In genomic region chr8:122259351-122259750, GRCm38 (mm10) we compare ENCODE assay signal across 9 mouse cellular contexts. TPM values are rescaled to one million over a fixed set of nuclear protein-coding genes. Genes with fewer than 3 reads are reported as not detected.
DNase-seq lines count a peak whose midpoint lies in the region; ATAC-seq and TF ChIP-seq lines count a peak whose summit lies in the region.
"Had no signal": no experiment of that assay in that cellular context is flagged by ENCODE, and none has a peak within 500 bp of the region (broad histone marks: within the 10 kb centered on the region; RNA-seq: fewer than 3 reads in every experiment).

No protein-coding gene starts in this region.

- ATAC-seq in midbrain, embryonic 11.5 days (ENCODE audit: low FRiP score) = 0 out of 2 replicates have a peak, but pooled peaks have one; percentile 24
- ATAC-seq in midbrain, embryonic 16.5 days = no peak
- no peak for ATAC-seq in forebrain, embryonic 13.5 days
- peak; percentile 47 for ATAC-seq in intestine, embryonic 16.5 days
- 0 out of 2 replicates have a peak, but pooled peaks have one; percentile 21 for ATAC-seq in liver, embryonic 15.5 days (ENCODE audit: insufficient read depth)
- ATAC-seq in inflammation-experienced regulatory T-cells, adult 6 months = no peak

- no peaks in the 10 kb centered on the region for H3K9me3 ChIP-seq in midbrain, embryonic 11.5 days (ENCODE audit: control insufficient read depth, low read length)
- no peaks in the 10 kb centered on the region for H3K9me3 ChIP-seq in midbrain, embryonic 16.5 days (replicated peaks; ENCODE audit: control insufficient read depth, low read length, poor library complexity, severe bottlenecking)
- no peaks in the 10 kb centered on the region for H3K9me3 ChIP-seq in forebrain, embryonic 13.5 days (replicated peaks)
- no peaks in the 10 kb centered on the region for H3K9me3 ChIP-seq in intestine, embryonic 16.5 days (ENCODE audit: control insufficient read depth, low read length)
- no peaks in the 10 kb centered on the region for H3K9me3 ChIP-seq in liver, embryonic 15.5 days (replicated peaks)
- H3K9me3 ChIP-seq: lung, embryonic 15.5 days had no signal

- no peak overlapping the region for H3K27ac ChIP-seq in midbrain, embryonic 11.5 days (ENCODE audit: low read depth, low read length)
- no peak overlapping the region for H3K27ac ChIP-seq in midbrain, embryonic 16.5 days (ENCODE audit: low read length)
- no peak overlapping the region for H3K27ac ChIP-seq in bone marrow macrophage, adult 2 months (ENCODE audit: insufficient read depth, low read depth, low read length)
- H3K27ac ChIP-seq in forebrain, embryonic 13.5 days = no peak overlapping the region
- no peak overlapping the region for H3K27ac ChIP-seq in intestine, embryonic 16.5 days (ENCODE audit: low read length)
- no peak overlapping the region for H3K27ac ChIP-seq in liver, embryonic 15.5 days (replicated peaks)
- H3K27ac ChIP-seq: lung, embryonic 15.5 days had no signal

- peak; percentile 98 for TF ChIP-seq CTCF in bone marrow macrophage, adult 2 months (IDR thresholded peaks at IDR 0.05; ENCODE audit: low read depth, low read length)

- no peak overlapping the region for H3K4me3 ChIP-seq in midbrain, embryonic 11.5 days (ENCODE audit: low read depth, low read length)
- no peak overlapping the region for H3K4me3 ChIP-seq in midbrain, embryonic 16.5 days (ENCODE audit: low read depth, low read length)
- H3K4me3 ChIP-seq in bone marrow macrophage, adult 2 months (ENCODE audit: insufficient read depth, low read length) = no peak overlapping the region
- no peak overlapping the region for H3K4me3 ChIP-seq in forebrain, embryonic 13.5 days
- no peak overlapping the region for H3K4me3 ChIP-seq in intestine, embryonic 16.5 days (ENCODE audit: low read length)
- H3K4me3 ChIP-seq in liver, embryonic 15.5 days (replicated peaks) = no peak overlapping the region
- H3K4me3 ChIP-seq: lung, embryonic 15.5 days had no signal

- TF ChIP-seq POLR2A in bone marrow macrophage, adult 2 months (IDR thresholded peaks at IDR 0.05; ENCODE audit: borderline replicate concordance, low read depth, low read length) = no peak

- H3K9ac ChIP-seq in midbrain, embryonic 11.5 days (ENCODE audit: low read length) = no peak overlapping the region
- no peak overlapping the region for H3K9ac ChIP-seq in midbrain, embryonic 16.5 days (ENCODE audit: low read depth, low read length)
- 0 out of 2 replicates have a peak overlapping the region, but pooled peaks have one; percentile 5 for H3K9ac ChIP-seq in forebrain, embryonic 13.5 days
- no peak overlapping the region for H3K9ac ChIP-seq in intestine, embryonic 16.5 days (ENCODE audit: low read depth, low read length)
- no peak overlapping the region for H3K9ac ChIP-seq in liver, embryonic 15.5 days
- H3K9ac ChIP-seq: lung, embryonic 15.5 days had no signal

- H3K4me2 ChIP-seq in midbrain, embryonic 11.5 days = no peak overlapping the region
- no peak overlapping the region for H3K4me2 ChIP-seq in midbrain, embryonic 16.5 days (ENCODE audit: low read length)
- no peak overlapping the region for H3K4me2 ChIP-seq in forebrain, embryonic 13.5 days
- H3K4me2 ChIP-seq in intestine, embryonic 16.5 days (ENCODE audit: low read depth, low read length) = no peak overlapping the region
- H3K4me2 ChIP-seq in liver, embryonic 15.5 days = no peak overlapping the region
- H3K4me2 ChIP-seq: lung, embryonic 15.5 days had no signal

- peak; percentile 97 for DNase-seq in midbrain, embryonic 11.5 days (ENCODE audit: low spot score, missing footprints)
- DNase-seq in retina, postnatal 1 day = peak; percentile 74

- WGBS in midbrain, embryonic 11.5 days = 60% methylated on average over 2 of the region's 2 CpGs
- WGBS in midbrain, embryonic 16.5 days = 58% methylated on average over 2 of the region's 2 CpGs
- WGBS in forebrain, embryonic 13.5 days = 53% methylated on average over 2 of the region's 2 CpGs
- WGBS in intestine, embryonic 16.5 days = 73% methylated on average over 2 of the region's 2 CpGs
- 66% methylated on average over 2 of the region's 2 CpGs for WGBS in liver, embryonic 15.5 days (ENCODE audit: insufficient replicate concordance)

- H3K4me1 ChIP-seq in midbrain, embryonic 11.5 days (ENCODE audit: control insufficient read depth, insufficient read depth, low read length) = no peaks in the 10 kb centered on the region
- H3K4me1 ChIP-seq in midbrain, embryonic 16.5 days (ENCODE audit: control insufficient read depth, insufficient read depth, low read length) = no peaks in the 10 kb centered on the region
- peaks cover 10% of the 10 kb centered on the region for H3K4me1 ChIP-seq in bone marrow macrophage, adult 2 months (ENCODE audit: control insufficient read depth, insufficient read depth, low read length)
- no peaks in the 10 kb centered on the region for H3K4me1 ChIP-seq in forebrain, embryonic 13.5 days
- H3K4me1 ChIP-seq in intestine, embryonic 16.5 days (ENCODE audit: control insufficient read depth, insufficient read depth, low read length) = no peaks in the 10 kb centered on the region
- no peaks in the 10 kb centered on the region for H3K4me1 ChIP-seq in liver, embryonic 15.5 days (replicated peaks)
- H3K4me1 ChIP-seq: lung, embryonic 15.5 days had no signal

- no peaks in the 10 kb centered on the region for H3K27me3 ChIP-seq in midbrain, embryonic 11.5 days (ENCODE audit: control insufficient read depth, insufficient read depth, low read length)
- no peaks in the 10 kb centered on the region; the same call in 1 of the 2 replicates for H3K27me3 ChIP-seq in midbrain, embryonic 16.5 days (ENCODE audit: control insufficient read depth, insufficient read depth, low read depth, low read length)
- 0 out of 2 replicates have a peak, but pooled peaks cover 10% of the 10 kb centered on the region for H3K27me3 ChIP-seq in forebrain, embryonic 13.5 days
- H3K27me3 ChIP-seq in intestine, embryonic 16.5 days (replicated peaks; ENCODE audit: control insufficient read depth, insufficient read depth, low read length) = peaks cover 19% of the 10 kb centered on the region; the same call in 1 of the 2 replicates
- peaks cover 92% of the 10 kb centered on the region for H3K27me3 ChIP-seq in liver, embryonic 15.5 days

- no peaks in the 10 kb centered on the region for H3K36me3 ChIP-seq in midbrain, embryonic 11.5 days (ENCODE audit: control insufficient read depth, insufficient read depth, low read length)
- no peaks in the 10 kb centered on the region for H3K36me3 ChIP-seq in midbrain, embryonic 16.5 days (ENCODE audit: control insufficient read depth, insufficient read depth, low read length)
- no peaks in the 10 kb centered on the region for H3K36me3 ChIP-seq in forebrain, embryonic 13.5 days (ENCODE audit: poor library complexity, severe bottlenecking)
- H3K36me3 ChIP-seq in intestine, embryonic 16.5 days (ENCODE audit: control insufficient read depth, insufficient read depth, low read length) = no peaks in the 10 kb centered on the region
- H3K36me3 ChIP-seq in liver, embryonic 15.5 days (replicated peaks) = no peaks in the 10 kb centered on the region
- H3K36me3 ChIP-seq: lung, embryonic 15.5 days had no signal

RNA-seq across cellular contexts. Expression of gene Zfpm1, which starts 22.6 kb away (rescaled TPM):
- polyA plus RNA-seq in midbrain, embryonic 11.5 days (2014; fragmentation: Nextera tagmentation; extraction: Ambion mirVana) = 1.6 and 1.8 TPM in 2 replicates
- polyA plus RNA-seq in midbrain, embryonic 16.5 days (2015; fragmentation: Nextera tagmentation; extraction: Ambion mirVana) = 0.77 and 1.2 TPM in 2 replicates
- 5.8 and 7.3 TPM in 2 replicates for polyA plus RNA-seq in bone marrow macrophage, adult 2 months (2012; ENCODE audit: insufficient read depth, insufficient read length, missing spikeins)
- 0.48 and 0.49 TPM in 2 replicates for polyA plus RNA-seq in forebrain, embryonic 13.5 days (2015; fragmentation: Nextera tagmentation; extraction: Ambion mirVana)
- polyA plus RNA-seq in intestine, embryonic 16.5 days (2015; fragmentation: Nextera tagmentation; extraction: Ambion mirVana) = 2.6 and 2.7 TPM in 2 replicates
- polyA plus RNA-seq in liver, embryonic 15.5 days (2015; fragmentation: Nextera tagmentation; extraction: Ambion mirVana) = 12.0 and 14.9 TPM in 2 replicates
- 1 to 10 TPM in 2 of 3 experiments, under 1 TPM in 1; 0.65 to 2.6 (median 1.3) TPM for polyA plus RNA-seq in inflammation-experienced regulatory T-cells, adult 6 months (2017; shearing (Covaris generic))

Comparison
In these comparisons a context has a peak if more than half of its experiments do, and no peak if none do; other contexts are left out.
1. ATAC-seq: peak in midbrain, embryonic 11.5 days (single experiment), intestine, embryonic 16.5 days (single experiment) and liver, embryonic 15.5 days (single experiment); none in midbrain, embryonic 16.5 days (single experiment), forebrain, embryonic 13.5 days (single experiment) and inflammation-experienced regulatory T-cells, adult 6 months (single experiment).